Mouse (Mus musculus) liver, adult (tissue): Measurements from ENCODE around the gene Ice1.

Source experiments
- GATA4 ChIP-seq: IDR thresholded peaks from 2 replicates; pipeline ENCODE4 v1.6.1; 2014; ENCODE audit warnings: mild to moderate bottlenecking, low read length; ENCODE audit not compliant: insufficient replicate concordance

The Ice1 gene

GRCm38 (mm10) chr13:70533412-70533811 lies 104.0 kb downstream of the Ice1 start:
- no peak for TF ChIP-seq GATA4

- TF ChIP-seq GATA4, result no peak
These were observed 104.7 kb downstream of the Ice1 start for GRCm38 (mm10) chr13:70532719-70533118.

- no peak for TF ChIP-seq GATA4
These were observed 119.8 kb downstream of the Ice1 start for GRCm38 (mm10) chr13:70517651-70518050.

GRCm38 (mm10) chr13:70515004-70515403 lies 122.4 kb downstream of the Ice1 start:
- TF ChIP-seq GATA4, result no peak

- no peak for TF ChIP-seq GATA4
These were observed 127.2 kb downstream of the Ice1 start for GRCm38 (mm10) chr13:70510199-70510598.

GRCm38 (mm10) chr13:70509375-70510016 lies 127.9 kb downstream of the Ice1 start:
- no peak for TF ChIP-seq GATA4

GRCm38 (mm10) chr13:70508708-70509374 lies 128.6 kb downstream of the Ice1 start:
- no peak for TF ChIP-seq GATA4
